Mouse (Mus musculus) R1 (cell line): ENCODE results near the gene Klhdc4.

ENCODE experiments used
- DNase-seq: peaks from one replicate; pipeline ENCODE4 v3.0.0-alpha.2; 2018; ENCODE audit warnings: low read depth, low spot score

The Klhdc4 gene

DNA sequence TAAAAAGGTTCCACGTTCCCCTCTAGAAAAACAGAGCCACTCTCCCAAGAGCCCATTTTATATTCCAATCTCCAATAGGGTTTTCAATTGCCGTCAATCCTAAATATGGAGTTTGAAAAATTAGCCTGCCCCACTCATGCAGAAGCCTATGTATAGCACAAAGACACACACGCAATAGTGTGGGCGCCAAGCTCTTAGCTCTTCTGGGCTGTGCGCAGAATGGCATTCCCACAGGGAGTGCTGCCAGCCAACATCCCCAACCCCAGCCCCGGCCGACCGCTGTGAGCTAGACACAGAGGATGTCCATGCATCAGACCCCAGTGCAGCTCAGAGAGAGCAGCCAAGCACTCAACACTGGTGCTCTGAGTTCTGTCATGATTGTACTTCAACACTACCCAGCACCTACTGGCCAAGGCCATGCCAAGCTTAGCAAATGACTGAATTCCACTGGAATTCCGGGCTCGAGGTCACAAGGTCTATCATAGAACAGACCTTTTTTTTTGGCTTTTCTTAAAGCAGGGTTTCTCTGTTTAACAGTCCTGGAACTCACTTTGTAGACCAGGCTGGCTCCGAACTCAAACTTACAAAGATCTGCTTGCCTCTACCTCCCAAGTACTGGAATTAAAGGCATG is 19.7 kb downstream of the Klhdc4 start:
- DNase-seq = no peak

DNA sequence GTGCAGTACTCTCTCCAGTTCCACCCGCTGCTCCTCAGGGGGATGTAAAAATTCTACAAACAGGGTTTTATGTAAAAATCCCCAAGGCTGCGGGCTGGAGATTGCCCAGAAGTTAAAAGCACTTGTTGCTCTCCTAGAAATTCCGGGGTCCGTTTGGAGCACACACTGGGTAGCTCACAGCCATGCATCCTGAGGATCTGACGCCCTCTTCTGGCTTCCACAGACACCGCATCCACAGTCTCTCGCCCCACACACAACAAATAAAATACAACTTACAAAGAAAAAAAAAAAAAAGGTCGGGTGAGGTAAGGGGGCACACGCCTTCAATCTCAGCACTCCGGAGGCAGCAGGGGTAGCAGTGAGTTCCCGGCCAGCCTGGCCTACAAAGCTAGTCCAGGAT is 21.3 kb downstream of the Klhdc4 start:
- peak; percentile 49 for DNase-seq

DNA sequence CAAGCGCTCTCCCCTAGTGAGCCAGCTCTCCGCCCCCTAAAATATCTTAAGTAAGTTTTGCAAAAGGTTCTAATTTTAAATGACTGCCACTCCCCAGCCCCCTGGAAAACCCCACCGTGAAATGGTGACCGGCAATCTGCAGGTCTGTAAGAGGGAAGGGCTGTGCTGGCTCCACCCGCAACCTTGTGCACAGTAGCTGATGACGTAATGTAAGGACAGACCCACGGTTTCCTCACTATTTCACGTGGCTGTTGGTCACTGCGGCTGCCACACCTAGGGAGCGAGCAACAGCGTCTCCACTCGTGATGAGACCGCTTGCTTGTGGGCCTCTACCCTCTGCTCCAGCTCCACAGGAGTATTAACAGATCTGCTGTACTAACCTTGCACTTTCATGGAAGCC is 23.2 kb downstream of the Klhdc4 start:
- no peak for DNase-seq

DNA sequence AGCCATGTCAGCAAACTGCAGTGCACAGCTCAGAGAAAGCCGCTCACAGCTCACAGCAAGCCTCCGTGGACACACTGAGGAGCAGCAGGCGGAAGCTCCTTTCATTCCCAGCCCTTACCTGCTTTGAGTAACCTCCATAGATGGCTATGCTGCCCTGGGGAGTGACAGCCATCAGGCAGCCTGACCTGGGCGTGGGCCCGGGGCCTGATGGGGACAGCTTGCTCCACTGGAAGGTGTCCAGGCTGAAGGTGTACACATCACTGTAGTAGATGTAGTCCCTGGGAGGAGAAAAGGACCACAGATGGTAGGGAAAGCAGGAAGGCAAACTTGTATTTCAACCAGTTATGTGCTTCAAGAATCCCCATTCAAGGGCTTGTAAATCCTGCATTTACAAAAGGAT is 24.5 kb downstream of the Klhdc4 start:
- DNase-seq = no peak

DNA sequence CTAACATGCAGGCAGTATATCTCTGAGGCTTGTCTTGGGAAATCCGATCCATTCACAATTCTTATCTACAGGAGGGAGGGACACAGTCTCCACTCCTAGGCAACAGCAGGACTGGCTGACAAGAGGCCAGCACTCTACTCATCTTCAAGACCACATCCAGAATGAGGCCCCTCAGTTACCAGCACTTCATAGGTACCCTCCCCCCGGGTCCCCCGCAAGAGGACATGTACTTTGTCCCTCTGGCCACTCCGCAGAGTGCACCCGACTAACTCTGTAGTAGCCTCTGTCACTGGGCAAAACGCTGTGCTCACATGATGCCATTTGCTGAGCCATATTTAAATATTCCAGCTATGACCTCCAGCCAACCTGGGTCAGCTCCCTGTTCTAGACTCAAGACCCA is 31.0 kb downstream of the Klhdc4 start:
- no peak for DNase-seq

DNA sequence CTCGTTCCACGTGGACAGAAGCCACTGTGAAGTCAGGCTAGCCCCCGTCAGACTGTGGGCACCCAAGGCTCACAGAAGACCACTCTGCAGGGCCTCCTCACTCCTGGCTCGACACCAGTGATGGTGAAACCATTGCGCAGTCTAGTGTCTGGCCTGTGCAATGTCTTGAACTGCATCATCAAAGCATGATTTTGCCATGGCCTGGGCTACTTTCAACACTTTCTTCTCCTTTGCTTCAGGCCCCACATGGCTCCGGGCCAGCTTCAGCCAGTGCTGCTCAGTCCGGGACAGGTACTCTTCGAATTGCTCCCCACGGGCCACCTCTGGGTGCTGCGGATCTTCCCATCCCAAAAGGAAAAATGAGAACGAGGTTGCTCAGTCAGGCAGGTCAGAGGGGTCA is 33.0 kb downstream of the Klhdc4 start:
- DNase-seq = no peak

- DNase-seq = no peak
These were observed 33.9 kb downstream of the Klhdc4 start for GRCm38 (mm10) chr8:121795461-121795860.

- peak; percentile 70 for DNase-seq
These were observed 35.2 kb downstream of the Klhdc4 start for GRCm38 (mm10) chr8:121794151-121794550.

- DNase-seq = peak; percentile 42
These were observed 36.7 kb downstream of the Klhdc4 start for GRCm38 (mm10) chr8:121792627-121793026.

- no peak for DNase-seq
These were observed 37.2 kb downstream of the Klhdc4 start for GRCm38 (mm10) chr8:121792159-121792558.

GRCm38 (mm10) chr8:121788786-121789185 is 40.6 kb downstream of the Klhdc4 start:
- no peak for DNase-seq

- DNase-seq = no peak
These were observed 42.8 kb downstream of the Klhdc4 start for GRCm38 (mm10) chr8:121786542-121786941.

DNA sequence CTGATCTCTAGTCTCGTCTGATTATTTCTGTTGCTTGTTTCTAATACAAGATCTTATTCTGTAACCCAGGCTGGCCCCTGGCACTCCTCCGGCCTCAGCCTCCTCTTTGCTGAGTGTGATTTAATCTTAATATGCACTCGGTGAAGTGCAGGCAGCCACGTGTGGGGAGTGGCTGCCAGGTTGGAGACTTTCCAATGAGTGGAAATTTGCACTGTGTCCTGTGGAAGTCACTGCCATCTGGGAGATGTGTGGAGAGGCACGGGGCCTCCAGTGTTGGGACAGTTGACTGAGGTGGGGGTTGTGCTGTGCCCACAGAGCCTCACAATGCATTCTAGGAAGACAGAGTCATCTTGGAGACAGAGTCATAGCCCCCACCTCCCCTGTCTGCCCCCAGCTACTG is 46.9 kb downstream of the Klhdc4 start:
- no peak for DNase-seq

GRCm38 (mm10) chr8:121773876-121774275 is 55.5 kb downstream of the Klhdc4 start:
- no peak for DNase-seq

- DNase-seq = peak; percentile 72
These were observed 58.3 kb downstream of the Klhdc4 start for GRCm38 (mm10) chr8:121770845-121771752.

GRCm38 (mm10) chr8:121769621-121770020 is 59.7 kb downstream of the Klhdc4 start:
- no peak for DNase-seq

DNA sequence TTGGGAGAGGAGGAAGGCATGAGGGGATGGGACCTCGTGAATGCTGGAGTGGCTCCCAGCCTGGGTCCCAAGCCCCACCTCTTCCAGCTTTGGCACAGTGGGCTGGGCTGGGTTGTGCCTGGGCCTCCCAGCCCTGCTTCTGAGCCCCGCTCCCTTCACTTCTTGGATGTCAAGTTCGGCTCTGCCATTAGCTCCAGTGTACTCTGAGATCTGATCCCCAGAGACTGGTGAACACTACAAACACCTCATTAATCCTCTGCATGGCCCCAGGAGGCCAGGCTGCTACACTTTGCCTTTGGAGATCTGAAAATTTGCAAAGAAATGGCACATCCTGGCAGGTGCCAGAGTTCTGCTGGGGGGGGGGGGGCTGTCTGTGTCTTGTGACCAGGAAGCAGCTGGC is 60.3 kb downstream of the Klhdc4 start:
- no peak for DNase-seq

GRCm38 (mm10) chr8:121765594-121766138 is 63.7 kb downstream of the Klhdc4 start:
- DNase-seq = no peak

- DNase-seq = no peak
These were observed 65.7 kb downstream of the Klhdc4 start for GRCm38 (mm10) chr8:121763700-121764013.

- DNase-seq = no peak
These were observed 66.2 kb downstream of the Klhdc4 start for GRCm38 (mm10) chr8:121762999-121763699.

DNA sequence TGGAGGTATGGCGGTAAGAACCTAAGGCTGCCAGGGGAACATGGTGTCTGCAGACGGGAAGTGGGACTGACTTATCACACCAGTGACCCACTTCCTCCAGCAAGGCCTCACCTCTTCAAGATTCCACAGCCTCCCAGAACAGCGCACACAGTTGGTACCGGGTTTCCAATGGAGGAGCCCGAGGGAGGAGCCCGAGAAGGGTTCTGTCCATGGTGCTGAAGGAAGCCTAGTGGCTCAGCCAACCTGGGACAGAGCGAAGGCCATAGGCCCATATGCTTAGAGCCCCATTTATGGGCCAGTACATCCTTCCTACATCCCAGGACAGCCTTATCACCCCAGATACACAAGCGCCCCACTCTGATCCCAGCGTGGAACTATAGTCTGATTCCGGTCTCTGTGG is 67.9 kb downstream of the Klhdc4 start:
- DNase-seq = peak; percentile 85

- DNase-seq = no peak
These were observed 68.9 kb downstream of the Klhdc4 start for GRCm38 (mm10) chr8:121760484-121760883.
